Mouse (Mus musculus) liver, embryonic 14.5 days (tissue): ENCODE results near the gene Inpp1.

Experiments
- CTCF ChIP-seq: IDR thresholded peaks from 2 replicates; pipeline ENCODE4 v1.5.1; 2016; ENCODE audit warnings: antibody characterized with exemption, low read depth, control low read depth
- EP300 ChIP-seq: IDR thresholded peaks from 2 replicates; pipeline ENCODE4 v1.6.1; 2016; ENCODE audit warnings: antibody characterized with exemption, low read depth

DNA sequence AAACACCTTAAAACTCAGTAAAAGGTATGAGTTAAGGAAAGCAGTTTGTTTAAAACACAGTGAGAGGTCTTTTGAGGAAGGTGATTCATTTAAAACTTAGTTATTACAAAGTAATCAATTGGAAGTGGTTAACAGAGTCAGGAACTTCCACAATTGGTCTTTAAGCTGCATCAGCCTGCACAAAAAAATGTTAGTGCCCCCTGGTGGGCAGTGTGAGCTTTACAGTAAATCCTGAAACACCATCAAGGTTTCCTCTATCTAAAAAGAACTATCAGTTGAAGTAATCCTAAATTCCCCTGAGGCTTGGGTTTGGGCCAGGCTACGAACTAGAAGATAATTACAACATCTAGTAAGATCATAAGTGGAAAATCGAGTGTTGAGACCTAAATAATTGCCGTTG lies 69.2 kb downstream of the Inpp1 start:
- TF ChIP-seq CTCF (peak; percentile 64), EP300 (no peak)
